ENCODE assay signal across 25 mouse cellular contexts in the genomic region with DNA sequence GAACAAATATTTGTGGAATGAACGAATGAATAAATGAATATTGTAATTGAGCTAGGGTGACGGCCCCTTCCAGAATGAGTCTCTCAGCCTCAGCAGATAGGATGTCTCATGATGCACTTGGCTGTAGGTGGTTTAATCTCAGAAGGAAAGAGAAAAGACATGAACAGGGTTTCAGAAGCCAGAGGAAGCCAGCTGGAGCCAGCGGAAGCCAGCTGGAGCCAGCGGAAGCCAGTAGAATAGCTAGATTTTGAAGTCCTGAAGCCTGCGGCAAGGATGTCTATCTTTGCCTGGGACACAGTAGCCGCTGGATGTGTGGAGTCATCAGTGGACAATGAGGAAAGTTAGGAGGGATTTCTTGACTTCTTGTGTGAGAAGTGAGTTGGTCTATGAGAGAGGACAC.
A peak's percentile ranks its signal among the peaks of the same experiment; 100 is the strongest.
DNase-seq lines count a peak whose midpoint lies in the region; ATAC-seq lines count a peak whose summit lies in the region.
"Had no signal": no experiment of that assay in that cellular context is flagged by ENCODE, and none has a peak within 500 bp of the region (broad histone marks: within the 10 kb centered on the region; RNA-seq: fewer than 3 reads in every experiment).

No protein-coding gene starts in this region.

- H3K9me3 ChIP-seq in heart, embryonic 12.5 days (replicated peaks), result no peaks in the 10 kb centered on the region
- no peaks in the 10 kb centered on the region for H3K9me3 ChIP-seq in midbrain, embryonic 10.5 days (replicated peaks)
- no peaks in the 10 kb centered on the region for H3K9me3 ChIP-seq in midbrain, embryonic 13.5 days
- H3K9me3 ChIP-seq in midbrain, embryonic 16.5 days (replicated peaks; ENCODE audit: control insufficient read depth, low read length, poor library complexity, severe bottlenecking), result no peaks in the 10 kb centered on the region
- H3K9me3 ChIP-seq: embryonic facial prominence, embryonic 10.5 days; forebrain, embryonic 13.5 days; heart, embryonic 15.5 days; hindbrain, embryonic 15.5 days; limb, embryonic 15.5 days; neural tube, embryonic 15.5 days; stomach, embryonic 15.5 days had no signal

- no peaks in the 10 kb centered on the region for H3K36me3 ChIP-seq in heart, embryonic 12.5 days
- H3K36me3 ChIP-seq in midbrain, embryonic 10.5 days, result no peaks in the 10 kb centered on the region
- no peaks in the 10 kb centered on the region for H3K36me3 ChIP-seq in midbrain, embryonic 13.5 days
- no peaks in the 10 kb centered on the region for H3K36me3 ChIP-seq in midbrain, embryonic 16.5 days (ENCODE audit: control insufficient read depth, insufficient read depth, low read length)
- H3K36me3 ChIP-seq: embryonic facial prominence, embryonic 10.5 days; heart, embryonic 15.5 days; hindbrain, embryonic 15.5 days; limb, embryonic 15.5 days; neural tube, embryonic 15.5 days; stomach, embryonic 15.5 days had no signal

- DNase-seq in heart, adult 11 months, result peak; percentile 95
- DNase-seq in midbrain, embryonic 10.5 days (ENCODE audit: low spot score), result no peak
- peak; percentile 25 for DNase-seq in heart, adult 8-10 months (ENCODE audit: low spot score)
- DNase-seq in heart, postnatal 4 days, result peak; percentile 51
- DNase-seq: adrenal gland, postnatal 25 days; cerebellum, postnatal 36 days; kidney, postnatal 14 days; lung, postnatal 4 days; spleen, adult 18-20 months; thymus, adult 2 months had no signal

- no peak overlapping the region for H3K4me2 ChIP-seq in heart, embryonic 12.5 days
- no peak overlapping the region for H3K4me2 ChIP-seq in midbrain, embryonic 13.5 days (replicated peaks)
- no peak overlapping the region for H3K4me2 ChIP-seq in midbrain, embryonic 16.5 days (ENCODE audit: low read length)
- H3K4me2 ChIP-seq: forebrain, embryonic 13.5 days; heart, embryonic 15.5 days; hindbrain, embryonic 15.5 days; limb, embryonic 15.5 days; midbrain, embryonic 11.5 days; neural tube, embryonic 15.5 days; stomach, embryonic 15.5 days had no signal

- H3K27me3 ChIP-seq in heart, embryonic 12.5 days (replicated peaks), result no peaks in the 10 kb centered on the region
- H3K27me3 ChIP-seq in midbrain, embryonic 10.5 days (ENCODE audit: low read depth, poor library complexity, severe bottlenecking), result no peaks in the 10 kb centered on the region
- H3K27me3 ChIP-seq in midbrain, embryonic 13.5 days, result no peaks in the 10 kb centered on the region
- no peaks in the 10 kb centered on the region for H3K27me3 ChIP-seq in midbrain, embryonic 16.5 days (ENCODE audit: control insufficient read depth, insufficient read depth, low read depth, low read length)
- H3K27me3 ChIP-seq: forebrain, embryonic 13.5 days; heart, embryonic 15.5 days; hindbrain, embryonic 15.5 days; limb, embryonic 15.5 days; neural tube, embryonic 15.5 days; stomach, embryonic 15.5 days had no signal

- H3K9ac ChIP-seq in heart, embryonic 12.5 days, result no peak overlapping the region
- no peak overlapping the region for H3K9ac ChIP-seq in midbrain, embryonic 13.5 days (replicated peaks)
- no peak overlapping the region for H3K9ac ChIP-seq in midbrain, embryonic 16.5 days (ENCODE audit: low read depth, low read length)
- H3K9ac ChIP-seq: forebrain, embryonic 13.5 days; heart, embryonic 15.5 days; hindbrain, embryonic 15.5 days; limb, embryonic 15.5 days; neural tube, embryonic 15.5 days; stomach, embryonic 15.5 days had no signal

- H3K4me3 ChIP-seq in heart, embryonic 12.5 days, result no peak overlapping the region
- no peak overlapping the region for H3K4me3 ChIP-seq in midbrain, embryonic 10.5 days
- no peak overlapping the region for H3K4me3 ChIP-seq in midbrain, embryonic 13.5 days (replicated peaks)
- no peak overlapping the region for H3K4me3 ChIP-seq in midbrain, embryonic 16.5 days (ENCODE audit: low read depth, low read length)
- H3K4me3 ChIP-seq: embryonic facial prominence, embryonic 10.5 days; forebrain, embryonic 13.5 days; heart, embryonic 15.5 days; hindbrain, embryonic 15.5 days; left cerebral cortex, adult 2 months; limb, embryonic 15.5 days; myocyte; neural tube, embryonic 15.5 days; stomach, embryonic 15.5 days had no signal

- H3K27ac ChIP-seq in heart, embryonic 12.5 days (ENCODE audit: poor library complexity, severe bottlenecking), result no peak overlapping the region
- H3K27ac ChIP-seq in midbrain, embryonic 10.5 days (replicated peaks), result 0 out of 2 replicates have a peak overlapping the region, but pooled peaks have one; percentile 34
- no peak overlapping the region; the same call in 1 of the 2 replicates for H3K27ac ChIP-seq in midbrain, embryonic 13.5 days
- H3K27ac ChIP-seq in midbrain, embryonic 16.5 days (ENCODE audit: low read length), result no peak overlapping the region
- H3K27ac ChIP-seq: embryonic facial prominence, embryonic 10.5 days; forebrain, embryonic 13.5 days; heart, embryonic 15.5 days; hindbrain, embryonic 15.5 days; left cerebral cortex, adult 2 months; limb, embryonic 15.5 days; neural tube, embryonic 15.5 days; stomach, embryonic 15.5 days had no signal

- ATAC-seq in heart, embryonic 12.5 days (ENCODE audit: insufficient number of reproducible peaks, low FRiP score), result no peak
- no peak for ATAC-seq in midbrain, embryonic 13.5 days
- no peak for ATAC-seq in midbrain, embryonic 16.5 days
- ATAC-seq: activated CD4-positive, CD25-positive, alpha-beta regulatory T cell, adult 4 months; forebrain, embryonic 13.5 days; intestine, embryonic 16.5 days had no signal

- WGBS in heart, embryonic 12.5 days, result 87% methylated on average over 6 of the region's 6 CpGs
- WGBS in midbrain, embryonic 10.5 days, result 88% methylated on average over 6 of the region's 6 CpGs
- 84% methylated on average over 6 of the region's 6 CpGs for WGBS in midbrain, embryonic 13.5 days
- WGBS in midbrain, embryonic 16.5 days, result 78% methylated on average over 6 of the region's 6 CpGs

- 0 out of 2 replicates have a peak, but pooled peaks cover 3% of the 10 kb centered on the region for H3K4me1 ChIP-seq in heart, embryonic 12.5 days (replicated peaks)
- H3K4me1 ChIP-seq in midbrain, embryonic 10.5 days, result peaks cover 5% of the 10 kb centered on the region
- H3K4me1 ChIP-seq in midbrain, embryonic 13.5 days (replicated peaks), result no peaks in the 10 kb centered on the region
- H3K4me1 ChIP-seq in midbrain, embryonic 16.5 days (ENCODE audit: control insufficient read depth, insufficient read depth, low read length), result no peaks in the 10 kb centered on the region
- H3K4me1 ChIP-seq: embryonic facial prominence, embryonic 10.5 days; forebrain, embryonic 13.5 days; hindbrain, embryonic 15.5 days; limb, embryonic 15.5 days; stomach, embryonic 15.5 days had no signal
